Mouse (Mus musculus): ENCODE results near the gene Bach2. TPM values are rescaled to one million over a fixed set of nuclear protein-coding genes. Genes with fewer than 3 reads are reported as not detected.

Bach2 gene
- polyA plus RNA-seq, 2 experiments: 0.45 to 0.67 TPM

GRCm38 (mm10) chr4:32432945-32433344 is 194.3 kb downstream of the Bach2 start:
- ATAC-seq (ENCODE audit: insufficient read depth) (no peak), DNase-seq (ENCODE audit: low read depth in 3 of 3, low spot score in 3 of 3) (no peak)
- Histone ChIP-seq H3K27me3 (ENCODE audit: control insufficient read depth, insufficient read depth, low read length) (no peaks in the 10 kb centered on the region), H3K36me3 (replicated peaks; ENCODE audit: control insufficient read depth, insufficient read depth, low read depth) (no peaks in the 10 kb centered on the region), H3K4me2 (ENCODE audit: low read depth) (no peak overlapping the region), H3K9me3 (ENCODE audit: control insufficient read depth, low read length) (no peaks in the 10 kb centered on the region), H3K4me3 (ENCODE audit: insufficient read depth in 1 of 2, low read depth in 2 of 2, low read length in 2 of 2) (no peak overlapping the region), H3K4me1 (replicated peaks; ENCODE audit: control insufficient read depth in 2 of 2, insufficient read depth in 2 of 2, low read length in 1 of 2) (no peaks in the 10 kb centered on the region), H3K9ac (replicated peaks) (no peak overlapping the region), H3K27ac (no peak overlapping the region)
- 68% methylated on average over 6 of the region's 6 CpGs for WGBS (ENCODE audit: insufficient replicate concordance)
- TF ChIP-seq CTCF (IDR thresholded peaks at IDR 0.05; ENCODE audit: low read depth) (no peak), EP300 (IDR thresholded peaks at IDR 0.05; ENCODE audit: low read depth) (no peak)

- H3K9ac ChIP-seq (replicated peaks): no peak overlapping the region
- no peak for DNase-seq (ENCODE audit: low read depth in 3 of 3, low spot score in 3 of 3)
- ATAC-seq (ENCODE audit: insufficient read depth): no peak
- H3K4me1 ChIP-seq (replicated peaks; ENCODE audit: control insufficient read depth in 2 of 2, insufficient read depth in 2 of 2, low read length in 1 of 2): no peaks in the 10 kb centered on the region
- 39% methylated on average over 1 of the region's 1 CpGs for WGBS (ENCODE audit: insufficient replicate concordance)
- TF ChIP-seq EP300 (IDR thresholded peaks at IDR 0.05; ENCODE audit: low read depth): no peak
- H3K4me3 ChIP-seq (ENCODE audit: insufficient read depth in 1 of 2, low read depth in 2 of 2, low read length in 2 of 2): no peak overlapping the region
- no peak overlapping the region for H3K27ac ChIP-seq
- no peaks in the 10 kb centered on the region for H3K9me3 ChIP-seq (ENCODE audit: control insufficient read depth, low read length)
- H3K27me3 ChIP-seq (ENCODE audit: control insufficient read depth, insufficient read depth, low read length): no peaks in the 10 kb centered on the region
- H3K4me2 ChIP-seq (ENCODE audit: low read depth): no peak overlapping the region
- H3K36me3 ChIP-seq (replicated peaks; ENCODE audit: control insufficient read depth, insufficient read depth, low read depth): no peaks in the 10 kb centered on the region
Observed at GRCm38 (mm10) chr4:32434612-32435011, 196.0 kb downstream of the Bach2 start.

- H3K36me3 ChIP-seq (replicated peaks; ENCODE audit: control insufficient read depth, insufficient read depth, low read depth): no peaks in the 10 kb centered on the region
- H3K9me3 ChIP-seq (ENCODE audit: control insufficient read depth, low read length): no peaks in the 10 kb centered on the region
- 68% methylated on average over 11 of the region's 11 CpGs for WGBS (ENCODE audit: insufficient replicate concordance)
- H3K4me2 ChIP-seq (ENCODE audit: low read depth): no peak overlapping the region
- DNase-seq (ENCODE audit: low read depth in 3 of 3, low spot score in 3 of 3) (no peak), ATAC-seq (ENCODE audit: insufficient read depth) (no peak)
- H3K4me1 ChIP-seq (replicated peaks; ENCODE audit: control insufficient read depth in 2 of 2, insufficient read depth in 2 of 2, low read length in 1 of 2): no peaks in the 10 kb centered on the region
- TF ChIP-seq CTCF (IDR thresholded peaks at IDR 0.05; ENCODE audit: low read depth) (no peak), EP300 (IDR thresholded peaks at IDR 0.05; ENCODE audit: low read depth) (no peak)
- no peak overlapping the region for H3K4me3 ChIP-seq (ENCODE audit: insufficient read depth in 1 of 2, low read depth in 2 of 2, low read length in 2 of 2)
- no peak overlapping the region for H3K27ac ChIP-seq
- no peak overlapping the region for H3K9ac ChIP-seq (replicated peaks)
- no peaks in the 10 kb centered on the region for H3K27me3 ChIP-seq (ENCODE audit: control insufficient read depth, insufficient read depth, low read length)
Observed at GRCm38 (mm10) chr4:32439974-32440739, 201.6 kb downstream of the Bach2 start.

- DNase-seq (ENCODE audit: low read depth in 3 of 3, low spot score in 3 of 3): no peak
- WGBS (ENCODE audit: insufficient replicate concordance): 69% methylated on average over 6 of the region's 6 CpGs
Observed at GRCm38 (mm10) chr4:32440740-32441072, 202.1 kb downstream of the Bach2 start.

GRCm38 (mm10) chr4:32444671-32445196 is 206.1 kb downstream of the Bach2 start:
- Histone ChIP-seq H3K4me3 (ENCODE audit: insufficient read depth in 1 of 2, low read depth in 2 of 2, low read length in 2 of 2) (no peak overlapping the region), H3K36me3 (replicated peaks; ENCODE audit: control insufficient read depth, insufficient read depth, low read depth) (no peaks in the 10 kb centered on the region), H3K4me2 (ENCODE audit: low read depth) (no peak overlapping the region), H3K9me3 (ENCODE audit: control insufficient read depth, low read length) (no peaks in the 10 kb centered on the region), H3K4me1 (replicated peaks; ENCODE audit: control insufficient read depth in 2 of 2, insufficient read depth in 2 of 2, low read length in 1 of 2) (no peaks in the 10 kb centered on the region), H3K9ac (replicated peaks) (no peak overlapping the region), H3K27me3 (ENCODE audit: control insufficient read depth, insufficient read depth, low read length) (no peaks in the 10 kb centered on the region), H3K27ac (no peak overlapping the region)
- TF ChIP-seq CTCF (IDR thresholded peaks at IDR 0.05; ENCODE audit: low read depth) (no peak), EP300 (IDR thresholded peaks at IDR 0.05; ENCODE audit: low read depth) (no peak)
- 39% methylated on average over 1 of the region's 1 CpGs for WGBS (ENCODE audit: insufficient replicate concordance)
- ATAC-seq (ENCODE audit: insufficient read depth): no peak
- no peak for DNase-seq (ENCODE audit: low read depth in 3 of 3, low spot score in 3 of 3)

More at GRCm38 (mm10) chr4:32440740-32441072, 202.1 kb downstream of the Bach2 start:
- Histone ChIP-seq H3K27ac (no peak overlapping the region), H3K4me3 (ENCODE audit: insufficient read depth in 1 of 2, low read depth in 2 of 2, low read length in 2 of 2) (no peak overlapping the region), H3K4me2 (ENCODE audit: low read depth) (no peak overlapping the region), H3K36me3 (replicated peaks; ENCODE audit: control insufficient read depth, insufficient read depth, low read depth) (no peaks in the 10 kb centered on the region), H3K9ac (replicated peaks) (no peak overlapping the region), H3K4me1 (replicated peaks; ENCODE audit: control insufficient read depth in 2 of 2, insufficient read depth in 2 of 2, low read length in 1 of 2) (no peaks in the 10 kb centered on the region), H3K9me3 (ENCODE audit: control insufficient read depth, low read length) (no peaks in the 10 kb centered on the region), H3K27me3 (ENCODE audit: control insufficient read depth, insufficient read depth, low read length) (no peaks in the 10 kb centered on the region)
- no peak for ATAC-seq (ENCODE audit: insufficient read depth)
- TF ChIP-seq CTCF (IDR thresholded peaks at IDR 0.05; ENCODE audit: low read depth) (no peak), EP300 (IDR thresholded peaks at IDR 0.05; ENCODE audit: low read depth) (no peak)
